Mouse (Mus musculus): Measurements from ENCODE around the gene Atg4d. TPM values are rescaled to one million over a fixed set of nuclear protein-coding genes. Genes with fewer than 3 reads are reported as not detected.
"Not testable (repeated sequence)": the region's sequence is repeated elsewhere in the genome, so short reads cannot be mapped to it uniquely, and the experiment has no call there.

The Atg4d gene
- total RNA-seq, 2 experiments from 2014 or later = 53.1 to 59.1 TPM

- no peak for DNase-seq
Measured at GRCm38 (mm10) chr9:21274336-21274735, 9.2 kb downstream of the Atg4d start.

- no peak for DNase-seq
Measured at GRCm38 (mm10) chr9:21275013-21275710, 10.1 kb downstream of the Atg4d start.

- no peak for DNase-seq
Measured at GRCm38 (mm10) chr9:21275727-21276126, 10.6 kb downstream of the Atg4d start.

GRCm38 (mm10) chr9:21276307-21276706, 11.2 kb downstream of the Atg4d start:
- DNase-seq = no peak

- DNase-seq = no peak
Measured at GRCm38 (mm10) chr9:21277776-21278175, 12.7 kb downstream of the Atg4d start.

GRCm38 (mm10) chr9:21283591-21283990, 18.5 kb downstream of the Atg4d start:
- no peak for DNase-seq

- DNase-seq = no peak
Measured at GRCm38 (mm10) chr9:21283994-21284393, 18.9 kb downstream of the Atg4d start.

GRCm38 (mm10) chr9:21286753-21287152, 21.7 kb downstream of the Atg4d start:
- no peak for DNase-seq

- peak; percentile 98 for DNase-seq
Measured at GRCm38 (mm10) chr9:21287571-21288402, 22.7 kb downstream of the Atg4d start, which contains the start of gene Kri1. Kri1 (minus strand) TSS chr9:21287969.

- DNase-seq = peak; percentile 31
Measured at GRCm38 (mm10) chr9:21288404-21289336, 23.6 kb downstream of the Atg4d start.

- DNase-seq = no peak
Measured at GRCm38 (mm10) chr9:21289337-21289671, 24.2 kb downstream of the Atg4d start.

- DNase-seq = no peak
Measured at GRCm38 (mm10) chr9:21290589-21290988, 25.5 kb downstream of the Atg4d start.

GRCm38 (mm10) chr9:21291022-21291787, 26.1 kb downstream of the Atg4d start, which contains the start of gene Cdkn2d:
Cdkn2d (minus strand) TSS chr9:21291407.
- peak; percentile 100 for DNase-seq

- DNase-seq = not testable (repeated sequence)
Measured at GRCm38 (mm10) chr9:21291868-21292267, 26.8 kb downstream of the Atg4d start.

GRCm38 (mm10) chr9:21292271-21292670, 27.2 kb downstream of the Atg4d start:
- no peak for DNase-seq

GRCm38 (mm10) chr9:21299014-21299413, 33.9 kb downstream of the Atg4d start:
- no peak for DNase-seq

GRCm38 (mm10) chr9:21305065-21305464, 40.0 kb downstream of the Atg4d start:
- DNase-seq = no peak

GRCm38 (mm10) chr9:21309150-21309741, 44.2 kb downstream of the Atg4d start:
- DNase-seq = no peak

GRCm38 (mm10) chr9:21311695-21312094, 46.6 kb downstream of the Atg4d start:
- DNase-seq = no peak

- DNase-seq = no peak
Measured at GRCm38 (mm10) chr9:21312134-21312533, 47.0 kb downstream of the Atg4d start, which contains the start of gene Ap1m2. Ap1m2 (minus strand) TSS chr9:21312337.

- peak; percentile 95 for DNase-seq
Measured at GRCm38 (mm10) chr9:21313394-21313793, 48.3 kb downstream of the Atg4d start.
